Mouse (Mus musculus) MEL (cell line): ENCODE data around the gene Ptgis.

Experiments used
- BHLHE40 ChIP-seq: IDR thresholded peaks from 2 replicates; pipeline ENCODE4 v1.6.1; 2012; ENCODE audit warnings: low read depth, mild to moderate bottlenecking, inconsistent platforms, low read length, improper control_type of control experiment, borderline replicate concordance
- CTCF ChIP-seq, 3 experiments: IDR thresholded peaks in 2 of 3; conservative IDR thresholded peaks in 1 of 3; 2 replicates each; pipeline ENCODE4 v1.5.1; 2011 to 2012; ENCODE audit warnings: low read length in 3 of 3, low read depth in 2 of 3, mild to moderate bottlenecking in 2 of 3, improper control_type of control experiment in 1 of 3, inconsistent platforms in 1 of 3, mixed read lengths in 1 of 3, moderate library complexity in 1 of 3; ENCODE audit not compliant: control insufficient read depth in 1 of 3, insufficient read depth in 1 of 3, poor library complexity in 1 of 3, severe bottlenecking in 1 of 3
- ELF1 ChIP-seq: IDR thresholded peaks from 2 replicates; pipeline ENCODE4 v1.6.1; 2014; ENCODE audit warnings: low read depth, mild to moderate bottlenecking, inconsistent platforms, low read length, improper control_type of control experiment, moderate library complexity
- EP300 ChIP-seq, 2 experiments: IDR thresholded peaks; 2 replicates each; pipeline ENCODE4 v1.6.1; 2011; ENCODE audit warnings: improper control_type of control experiment in 2 of 2, low read length in 2 of 2, low read depth in 1 of 2, mild to moderate bottlenecking in 1 of 2
- KAT2A ChIP-seq: conservative IDR thresholded peaks from 2 replicates; pipeline ENCODE4 v1.6.1; 2012; ENCODE audit warnings: low read depth, low read length, improper control_type of control experiment, inconsistent platforms
- MAX ChIP-seq: IDR thresholded peaks from 2 replicates; pipeline ENCODE4 v1.6.1; 2011; ENCODE audit warnings: low read length, improper control_type of control experiment
- MXI1 ChIP-seq: IDR thresholded peaks from 2 replicates; pipeline ENCODE4 v1.6.1; 2011; ENCODE audit warnings: mild to moderate bottlenecking, low read depth, low read length, improper control_type of control experiment
- POLR2A ChIP-seq, 2 experiments: IDR thresholded peaks; 2 replicates each; pipeline ENCODE4 v1.6.1; 2011 to 2012; ENCODE audit warnings: low read length in 2 of 2, mild to moderate bottlenecking in 2 of 2, control low read depth in 1 of 2, improper control_type of control experiment in 1 of 2, low read depth in 1 of 2, moderate library complexity in 1 of 2; ENCODE audit not compliant: control insufficient read depth in 1 of 2, insufficient read depth in 1 of 2, poor library complexity in 1 of 2
- RCOR1 ChIP-seq: IDR thresholded peaks from 2 replicates; pipeline ENCODE4 v1.6.1; 2012; ENCODE audit warnings: low read depth, mild to moderate bottlenecking, inconsistent platforms, low read length, improper control_type of control experiment
- TAL1 ChIP-seq: IDR thresholded peaks from 2 replicates; pipeline ENCODE4 v1.6.1; 2012; ENCODE audit warnings: mild to moderate bottlenecking, inconsistent platforms, low read length, moderate library complexity, mixed read lengths
- ZC3H11A ChIP-seq: IDR thresholded peaks from 2 replicates; pipeline ENCODE4 v1.6.1; 2012; ENCODE audit warnings: low read depth, mild to moderate bottlenecking, inconsistent platforms, low read length, improper control_type of control experiment
- ZNF384 ChIP-seq: IDR thresholded peaks from 2 replicates; pipeline ENCODE4 v1.6.1; 2012; ENCODE audit warnings: low read depth, mild to moderate bottlenecking, inconsistent platforms, low read length, improper control_type of control experiment

- TF ChIP-seq EP300 (IDR thresholded peaks at IDR 0.05; ENCODE audit: low read depth in 1 of 2, low read length in 2 of 2) (no peak), ELF1 (no peak), BHLHE40 (no peak), CTCF (IDR thresholded peaks at IDR 0.05 in 2 of 3, conservative IDR thresholded peaks at IDR 0.05 in 1 of 3; ENCODE audit: control insufficient read depth in 1 of 3, insufficient read depth in 1 of 3, low read depth in 2 of 3, low read length in 3 of 3, poor library complexity in 1 of 3, severe bottlenecking in 1 of 3) (no peak), POLR2A (IDR thresholded peaks at IDR 0.05; ENCODE audit: control insufficient read depth in 1 of 2, insufficient read depth in 1 of 2, low read depth in 1 of 2, low read length in 2 of 2, poor library complexity in 1 of 2) (no peak), MAX (no peak), KAT2A (no peak), ZC3H11A (no peak), TAL1 (no peak), ZNF384 (no peak), MXI1 (no peak), RCOR1 (no peak)
Observed at GRCm38 (mm10) chr2:167265021-167265420, 24.6 kb upstream of the Ptgis start.
